Mouse (Mus musculus): ENCODE measurements around the gene Gpx8.

GRCm38 (mm10) chr13:113023274-113024143 is 22.7 kb downstream of the Gpx8 start:
- TF ChIP-seq CTCF (IDR thresholded peaks at IDR 0.05; ENCODE audit: low read depth, low read length) (no peak), POLR2A (IDR thresholded peaks at IDR 0.05; ENCODE audit: extremely low read depth, insufficient read depth, low read length) (no peak)

Measured in liver, adult 2 months (tissue).